Mouse (Mus musculus): Measurements from ENCODE around the gene Plod1.

GRCm38 (mm10) chr4:147878537-147878936 lies 58.0 kb downstream of the Plod1 start:
- TF ChIP-seq POLR2A (IDR thresholded peaks at IDR 0.05; ENCODE audit: borderline replicate concordance, insufficient read depth, low read length) (no peak), CTCF (IDR thresholded peaks at IDR 0.05; ENCODE audit: borderline replicate concordance, insufficient read depth, low read depth, low read length) (no peak)
